Mouse (Mus musculus) hindbrain, embryonic 16.5 days (tissue): Measurements from ENCODE around the gene Fnip2. TPM values are rescaled to one million over a fixed set of nuclear protein-coding genes. Genes with fewer than 3 reads are reported as not detected.
A peak's percentile ranks its signal among the peaks of the same experiment; 100 is the strongest.

Experiments
- ATAC-seq: fragments of 200-750 bp; cut with Nextera tagmentation; 2 replicates; pipeline ENCODE4 v1.8.0; 2017; ENCODE audit warnings: moderate TSS enrichment, moderate library complexity
- H3K27ac ChIP-seq: fragments of 300-500 bp; sonication (generic); 2 replicates; pipeline ENCODE4 v1.5.1; 2014; ENCODE audit warnings: low read depth, mild to moderate bottlenecking, control low read depth, low read length, moderate library complexity
- H3K27me3 ChIP-seq: fragments of 300-500 bp; sonication (generic); replicated peaks from 2 replicates; pipeline ENCODE4 v1.6.1; 2014; ENCODE audit warnings: low read length; ENCODE audit not compliant: control insufficient read depth, insufficient read depth
- H3K36me3 ChIP-seq: fragments of 300-500 bp; sonication (generic); 2 replicates; pipeline ENCODE4 v1.6.1; 2014; ENCODE audit warnings: mild to moderate bottlenecking, low read length, moderate library complexity, mixed read lengths; ENCODE audit not compliant: control insufficient read depth, insufficient read depth
- H3K4me1 ChIP-seq: fragments of 300-500 bp; sonication (generic); 2 replicates; pipeline ENCODE4 v1.6.1; 2014; ENCODE audit warnings: low read depth, low read length; ENCODE audit not compliant: control insufficient read depth, insufficient read depth
- H3K4me2 ChIP-seq: fragments of 300-500 bp; sonication (generic); 2 replicates; pipeline ENCODE4 v1.6.1; 2014; ENCODE audit warnings: mild to moderate bottlenecking, low read length, control low read depth, moderate library complexity
- H3K4me3 ChIP-seq: fragments of 300-500 bp; sonication (generic); 2 replicates; pipeline ENCODE4 v1.5.1; 2014; ENCODE audit warnings: mild to moderate bottlenecking, low read length, control low read depth, moderate library complexity
- H3K9ac ChIP-seq: fragments of 300-500 bp; sonication (generic); 2 replicates; pipeline ENCODE4 v1.6.1; 2014; ENCODE audit warnings: low read depth, mild to moderate bottlenecking, control low read depth, low read length, moderate library complexity
- H3K9me3 ChIP-seq: fragments of 300-500 bp; sonication (generic); 2 replicates; pipeline ENCODE4 v1.6.1; 2014; ENCODE audit warnings: mild to moderate bottlenecking, low read length, moderate library complexity; ENCODE audit not compliant: control insufficient read depth
- WGBS: fragments of 180-500 bp; shearing (Covaris S2); extraction: QIAGEN DNeasy Blood & Tissue Kit; methylation state at CpG from one replicate; pipeline ENCODE4 v1.1.7; 2014; 5-methylcytosine and 5-hydroxymethylcytosine counted together
- polyA plus RNA-seq: library from polyadenylated mRNA; unstranded; fragments of >200 nt; fragmentation: Nextera tagmentation; extraction: Ambion mirVana; gene quantifications from 2 replicates; pipeline ENCODE4 v1.2.1, GENCODE M21; 2015

Fnip2 gene
- polyA plus RNA-seq, 1 experiment from 2014 or later: 4.5 TPM

DNA sequence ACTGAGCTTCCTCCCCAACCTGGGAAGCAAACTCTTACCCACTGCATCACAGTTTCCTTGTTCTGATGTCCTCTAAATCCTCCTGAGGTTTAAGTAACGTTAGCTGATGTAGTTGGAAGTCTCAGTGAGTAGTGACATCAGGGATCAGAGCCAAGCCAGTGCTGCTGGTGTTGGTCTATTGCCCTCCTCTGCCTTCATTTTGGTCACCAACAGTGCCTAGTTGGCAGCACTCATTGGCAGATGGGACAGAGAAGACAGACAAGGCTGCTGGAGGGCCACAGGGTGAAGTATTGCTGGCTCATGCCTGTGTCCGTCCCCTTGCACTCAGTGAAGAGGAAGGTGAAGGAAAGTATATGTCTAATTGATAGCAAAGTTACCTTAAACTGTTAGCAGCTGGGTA is 91.6 kb downstream of the Fnip2 start:
- peak; percentile 54; the same call in 1 of the 2 replicates for ATAC-seq
- Histone ChIP-seq H3K9ac (no peak overlapping the region), H3K36me3 (0 out of 2 replicates have a peak, but pooled peaks cover 3% of the 10 kb centered on the region), H3K4me2 (no peak overlapping the region), H3K4me1 (peaks cover 7% of the 10 kb centered on the region; the same call in 1 of the 2 replicates), H3K27ac (no peak overlapping the region), H3K4me3 (no peak overlapping the region), H3K27me3 (no peaks in the 10 kb centered on the region), H3K9me3 (no peaks in the 10 kb centered on the region)
- WGBS: 57% methylated on average over 2 of the region's 2 CpGs

GRCm38 (mm10) chr3:79474911-79475310 is 92.7 kb downstream of the Fnip2 start:
- 29% methylated on average over 4 of the region's 4 CpGs for WGBS
- peak; percentile 63 for ATAC-seq
- no peaks in the 10 kb centered on the region for H3K9me3 ChIP-seq
- no peak overlapping the region for H3K4me2 ChIP-seq
- peaks cover 7% of the 10 kb centered on the region; the same call in 1 of the 2 replicates for H3K4me1 ChIP-seq
- no peaks in the 10 kb centered on the region for H3K27me3 ChIP-seq
- H3K36me3 ChIP-seq: 0 out of 2 replicates have a peak, but pooled peaks cover 2% of the 10 kb centered on the region
- no peak overlapping the region for H3K4me3 ChIP-seq
- H3K27ac ChIP-seq: no peak overlapping the region
- no peak overlapping the region for H3K9ac ChIP-seq

- WGBS: 97% methylated on average over 5 of the region's 5 CpGs
- Histone ChIP-seq H3K4me2 (no peak overlapping the region), H3K4me3 (no peak overlapping the region), H3K27me3 (no peaks in the 10 kb centered on the region), H3K9me3 (no peaks in the 10 kb centered on the region), H3K9ac (no peak overlapping the region), H3K36me3 (peaks cover 9% of the 10 kb centered on the region; the same call in 1 of the 2 replicates), H3K27ac (no peak overlapping the region), H3K4me1 (peaks cover 7% of the 10 kb centered on the region; the same call in 1 of the 2 replicates)
- no peak for ATAC-seq
Observed at GRCm38 (mm10) chr3:79472362-79472761, 95.2 kb downstream of the Fnip2 start.

- Histone ChIP-seq H3K4me3 (no peak overlapping the region), H3K27me3 (no peaks in the 10 kb centered on the region), H3K4me2 (no peak overlapping the region), H3K4me1 (no peaks in the 10 kb centered on the region), H3K9ac (no peak overlapping the region), H3K9me3 (no peaks in the 10 kb centered on the region), H3K36me3 (peaks cover 12% of the 10 kb centered on the region; the same call in 1 of the 2 replicates), H3K27ac (no peak overlapping the region)
- WGBS: 95% methylated on average over 5 of the region's 5 CpGs
- no peak for ATAC-seq
Observed at GRCm38 (mm10) chr3:79469440-79469839, 98.2 kb downstream of the Fnip2 start.

DNA sequence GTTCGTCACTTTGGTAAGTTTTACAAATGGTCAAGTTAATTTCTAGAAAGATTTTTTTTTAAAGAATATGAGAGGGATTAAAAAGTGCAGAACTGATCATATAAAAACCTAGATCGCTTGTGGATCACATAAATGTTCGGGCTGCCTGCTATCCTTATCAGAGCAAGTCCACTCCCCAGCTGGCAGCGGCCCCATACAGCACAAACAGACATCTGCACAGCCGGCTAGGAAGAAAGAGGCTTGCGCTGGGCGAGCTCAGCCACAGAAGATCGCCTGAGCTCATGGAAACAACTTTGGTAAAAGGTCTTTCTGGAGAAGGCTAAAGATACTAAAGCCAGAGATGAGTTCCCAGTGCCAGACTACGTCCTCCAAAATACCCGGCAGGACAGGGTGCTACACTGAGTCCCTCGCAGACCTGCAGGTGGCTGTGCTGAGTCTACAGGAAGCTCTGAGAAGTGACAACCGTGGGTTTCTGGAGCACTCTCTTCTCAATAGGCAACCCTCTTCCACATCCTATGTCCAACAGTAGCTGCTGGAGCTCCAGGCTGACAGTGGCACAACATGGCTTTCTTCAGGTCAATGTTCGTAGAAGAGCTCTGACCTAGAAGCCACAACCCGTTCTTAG is 108.8 kb downstream of the Fnip2 start:
- no peak overlapping the region for H3K9ac ChIP-seq
- H3K27me3 ChIP-seq: no peaks in the 10 kb centered on the region
- WGBS: 87% methylated on average over 14 of the region's 14 CpGs
- H3K9me3 ChIP-seq: no peaks in the 10 kb centered on the region
- no peak overlapping the region for H3K4me3 ChIP-seq
- H3K4me2 ChIP-seq: no peak overlapping the region
- no peaks in the 10 kb centered on the region for H3K4me1 ChIP-seq
- no peak for ATAC-seq
- H3K36me3 ChIP-seq: peaks cover 16% of the 10 kb centered on the region
- no peak overlapping the region for H3K27ac ChIP-seq

DNA sequence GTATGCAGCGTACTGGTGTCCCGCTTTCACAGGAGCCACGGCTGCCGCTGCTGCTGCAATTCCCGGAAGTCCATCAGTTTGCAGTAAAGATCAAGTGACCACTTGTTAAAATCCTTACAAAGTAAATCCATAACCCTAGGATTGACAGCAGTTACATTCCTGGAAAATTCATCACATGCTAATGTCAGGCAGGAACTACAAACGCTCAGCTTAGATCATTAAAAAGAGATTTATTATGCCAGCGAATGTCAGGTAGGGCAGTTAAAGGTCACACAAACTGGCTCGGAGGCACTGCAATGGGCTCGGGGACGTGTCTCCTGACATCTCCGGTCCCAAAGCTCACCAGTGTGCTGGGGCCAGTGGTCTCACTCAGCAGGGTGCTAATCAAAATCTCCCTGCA is 111.8 kb downstream of the Fnip2 start:
- 62% methylated on average over 11 of the region's 11 CpGs for WGBS
- no peaks in the 10 kb centered on the region for H3K4me1 ChIP-seq
- ATAC-seq: no peak

GRCm38 (mm10) chr3:79452696-79453263 is 114.8 kb downstream of the Fnip2 start:
- no peak overlapping the region for H3K9ac ChIP-seq
- H3K9me3 ChIP-seq: no peaks in the 10 kb centered on the region
- no peak overlapping the region; the same call in 1 of the 2 replicates for H3K4me2 ChIP-seq
- H3K4me3 ChIP-seq: no peak overlapping the region
- no peak overlapping the region for H3K27ac ChIP-seq
- no peaks in the 10 kb centered on the region for H3K36me3 ChIP-seq
- WGBS: 33% methylated on average over 14 of the region's 14 CpGs
- peak; percentile 83 for ATAC-seq
- H3K27me3 ChIP-seq: no peaks in the 10 kb centered on the region
- no peaks in the 10 kb centered on the region for H3K4me1 ChIP-seq

More for the DNA sequence above, 111.8 kb downstream of the Fnip2 start:
- Histone ChIP-seq H3K27me3 (no peaks in the 10 kb centered on the region), H3K9me3 (no peaks in the 10 kb centered on the region), H3K4me2 (no peak overlapping the region), H3K9ac (no peak overlapping the region), H3K4me3 (no peak overlapping the region), H3K36me3 (peaks cover 8% of the 10 kb centered on the region), H3K27ac (no peak overlapping the region)

GRCm38 (mm10) chr3:79449361-79449760 is 118.2 kb downstream of the Fnip2 start:
- H3K4me2 ChIP-seq: no peak overlapping the region
- H3K27ac ChIP-seq: no peak overlapping the region
- no peaks in the 10 kb centered on the region for H3K4me1 ChIP-seq
- H3K27me3 ChIP-seq: no peaks in the 10 kb centered on the region
- 80% methylated on average over 7 of the region's 7 CpGs for WGBS
- no peak for ATAC-seq
- no peak overlapping the region for H3K4me3 ChIP-seq
- no peak overlapping the region for H3K9ac ChIP-seq
- no peaks in the 10 kb centered on the region for H3K36me3 ChIP-seq
- no peaks in the 10 kb centered on the region for H3K9me3 ChIP-seq

DNA sequence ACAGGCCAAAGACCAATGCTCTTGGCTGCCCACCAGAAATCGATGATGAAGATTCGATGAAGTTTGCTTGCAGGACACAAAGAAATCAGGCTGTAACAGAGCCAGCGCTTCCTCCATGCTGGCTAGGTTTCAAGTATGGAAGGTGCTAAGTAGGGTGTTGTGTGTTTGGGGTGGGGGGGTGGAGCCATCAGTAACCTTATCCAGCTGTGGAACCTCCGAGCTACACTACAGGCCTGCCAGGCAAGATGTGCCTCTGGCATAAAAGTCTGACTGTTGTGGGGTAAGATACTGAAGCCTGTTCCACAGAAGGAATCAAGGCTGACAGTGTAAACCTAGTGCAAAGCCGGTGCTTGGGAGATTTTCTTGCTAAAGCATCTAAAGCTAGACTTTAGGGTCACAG is 119.2 kb downstream of the Fnip2 start:
- Histone ChIP-seq H3K27me3 (no peaks in the 10 kb centered on the region), H3K9ac (no peak overlapping the region), H3K36me3 (no peaks in the 10 kb centered on the region), H3K4me2 (no peak overlapping the region), H3K4me1 (no peaks in the 10 kb centered on the region), H3K4me3 (no peak overlapping the region), H3K27ac (no peak overlapping the region), H3K9me3 (no peaks in the 10 kb centered on the region; the same call in 1 of the 2 replicates)
- WGBS: 79% methylated on average over 5 of the region's 5 CpGs
- no peak for ATAC-seq
